Mouse (Mus musculus) bone marrow macrophage, adult 2 months (primary cell): ENCODE results near the gene Slc45a2.

Experiments used
- CTCF ChIP-seq: IDR thresholded peaks from 2 replicates; pipeline ENCODE4 v1.5.1; 2012; ENCODE audit warnings: low read depth, mild to moderate bottlenecking, low read length, moderate library complexity
- POLR2A ChIP-seq: IDR thresholded peaks from 2 replicates; pipeline ENCODE4 v1.6.1; 2012; ENCODE audit warnings: mild to moderate bottlenecking, low read depth, low read length, borderline replicate concordance

DNA sequence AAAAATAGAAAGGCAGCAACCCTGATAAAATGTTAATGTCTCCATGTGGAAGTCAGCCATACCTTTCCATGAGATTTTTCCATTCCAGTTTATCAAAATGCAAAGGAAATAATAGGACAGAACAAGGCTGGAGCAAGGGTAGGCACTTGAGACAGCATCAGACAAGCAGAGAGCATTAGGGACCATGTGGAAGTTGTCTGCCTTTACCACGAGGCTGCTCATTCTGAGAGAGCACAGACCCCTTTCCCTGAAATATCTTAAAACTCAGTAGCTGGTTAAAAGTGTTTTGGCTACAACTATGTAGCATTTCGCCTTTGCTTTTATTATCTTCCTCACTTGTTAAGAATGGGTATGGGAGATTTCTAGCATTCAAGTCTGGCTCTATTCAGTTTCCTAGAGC is 19.8 kb upstream of the Slc45a2 start:
- TF ChIP-seq CTCF (no peak), POLR2A (no peak)
